Mouse (Mus musculus): Measurements from ENCODE around the gene Emc4. TPM values are rescaled to one million over a fixed set of nuclear protein-coding genes. Genes with fewer than 3 reads are reported as not detected.

The Emc4 gene
- polyA plus RNA-seq, 1 experiment from 2014 or later, result 176 TPM

- Histone ChIP-seq H3K36me3 (replicated peaks; ENCODE audit: control insufficient read depth, insufficient read depth) (no peaks in the 10 kb centered on the region), H3K4me3 (replicated peaks; ENCODE audit: low read length) (no peak overlapping the region), H3K9me3 (ENCODE audit: control insufficient read depth, low read length) (no peaks in the 10 kb centered on the region), H3K4me2 (replicated peaks) (no peak overlapping the region), H3K9ac (no peak overlapping the region), H3K27ac (no peak overlapping the region), H3K27me3 (ENCODE audit: control insufficient read depth, insufficient read depth, low read length) (no peaks in the 10 kb centered on the region), H3K4me1 (replicated peaks; ENCODE audit: control insufficient read depth, insufficient read depth, low read length) (no peaks in the 10 kb centered on the region)
- ATAC-seq (ENCODE audit: low FRiP score) (no peak), DNase-seq (ENCODE audit: low spot score) (no peak)
- 78% methylated on average over 7 of the region's 7 CpGs for WGBS
These were observed 52.2 kb downstream of the Emc4 start for GRCm38 (mm10) chr2:112315638-112316037.

Other genes with a start within 250 kb of the Emc4 start
- not detected in 2 replicates for gene Olfr1316, start 233.1 kb downstream of the Emc4 start, polyA plus RNA-seq (2014; fragmentation: Nextera tagmentation; extraction: Ambion mirVana)
- gene Olfr1317, start 227.7 kb downstream of the Emc4 start, polyA plus RNA-seq (2014; fragmentation: Nextera tagmentation; extraction: Ambion mirVana), result not detected in 2 replicates
- 0.12 and 0.23 TPM in 2 replicates for gene Olfr1318, start 213.8 kb downstream of the Emc4 start, polyA plus RNA-seq (2014; fragmentation: Nextera tagmentation; extraction: Ambion mirVana)
- 22.0 and 23.1 TPM in 2 replicates for gene Lpcat4, start 128.6 kb downstream of the Emc4 start, polyA plus RNA-seq (2014; fragmentation: Nextera tagmentation; extraction: Ambion mirVana)
- gene Nutm1, start 108.7 kb downstream of the Emc4 start, polyA plus RNA-seq (2014; fragmentation: Nextera tagmentation; extraction: Ambion mirVana), result not detected in 2 replicates
- gene Nop10, start 106.1 kb downstream of the Emc4 start, polyA plus RNA-seq (2014; fragmentation: Nextera tagmentation; extraction: Ambion mirVana), result 169 and 177 TPM in 2 replicates
- gene Slc12a6, start 102.2 kb downstream of the Emc4 start, polyA plus RNA-seq (2014; fragmentation: Nextera tagmentation; extraction: Ambion mirVana), result 25.6 and 25.7 TPM in 2 replicates
- not detected in 2 replicates for gene Gm21985, start 101.7 kb downstream of the Emc4 start, polyA plus RNA-seq (2014; fragmentation: Nextera tagmentation; extraction: Ambion mirVana)
- 36.2 and 42.7 TPM in 2 replicates for gene Katnbl1, start 11.2 kb upstream of the Emc4 start, polyA plus RNA-seq (2014; fragmentation: Nextera tagmentation; extraction: Ambion mirVana)
- gene Emc7, start 87.0 kb upstream of the Emc4 start, polyA plus RNA-seq (2014; fragmentation: Nextera tagmentation; extraction: Ambion mirVana), result 24.0 and 24.6 TPM in 2 replicates
- 1.2 and 1.3 TPM in 2 replicates for gene Chrm5, start 112.7 kb upstream of the Emc4 start, polyA plus RNA-seq (2014; fragmentation: Nextera tagmentation; extraction: Ambion mirVana)
- gene Aven, start 124.9 kb upstream of the Emc4 start, polyA plus RNA-seq (2014; fragmentation: Nextera tagmentation; extraction: Ambion mirVana), result 3.9 and 6.2 TPM in 2 replicates

Measured in hindbrain, embryonic 14.5 days (tissue).